In genomic region chr8:113141131-113141530, GRCm38 (mm10) we compare ENCODE assay signal across 21 mouse cellular contexts.
A peak's percentile ranks its signal among the peaks of the same experiment; 100 is the strongest.
DNase-seq lines count a peak whose midpoint lies in the region; ATAC-seq and TF ChIP-seq lines count a peak whose summit lies in the region.
"Had no signal": no experiment of that assay in that cellular context is flagged by ENCODE, and none has a peak within 500 bp of the region (broad histone marks: within the 10 kb centered on the region; RNA-seq: fewer than 3 reads in every experiment).

No protein-coding gene starts in this region.

- no peak overlapping the region for H3K4me2 ChIP-seq in liver, postnatal 0 days (ENCODE audit: low read depth, low read length)

- TF ChIP-seq POLR2A in kidney, adult 2 months (IDR thresholded peaks at IDR 0.05; ENCODE audit: low read depth, low read length), result no peak
- TF ChIP-seq POLR2A in liver, adult 2 months (IDR thresholded peaks at IDR 0.05; ENCODE audit: extremely low read depth, insufficient read depth, low read length), result no peak

- H3K36me3 ChIP-seq in kidney, adult 2 months (ENCODE audit: control insufficient read depth, insufficient read depth, low read length), result no peaks in the 10 kb centered on the region
- H3K36me3 ChIP-seq in liver, adult 2 months (ENCODE audit: control insufficient read depth, insufficient read depth, low read length), result no peaks in the 10 kb centered on the region
- no peaks in the 10 kb centered on the region for H3K36me3 ChIP-seq in liver, postnatal 0 days (replicated peaks; ENCODE audit: insufficient read depth, low read length)
- H3K36me3 ChIP-seq: G1E had no signal

- H3K27me3 ChIP-seq in kidney, adult 2 months (replicated peaks; ENCODE audit: control insufficient read depth, insufficient read depth, low read length), result no peaks in the 10 kb centered on the region
- H3K27me3 ChIP-seq in liver, adult 2 months (ENCODE audit: control insufficient read depth, insufficient read depth, low read length), result no peaks in the 10 kb centered on the region
- no peaks in the 10 kb centered on the region for H3K27me3 ChIP-seq in liver, postnatal 0 days (ENCODE audit: insufficient read depth, low read length)
- H3K27me3 ChIP-seq: CH12.LX, Patski had no signal

- H3K79me2 ChIP-seq in liver, adult 2 months (ENCODE audit: control insufficient read depth, insufficient read depth, low read length), result no peaks in the 10 kb centered on the region

- ATAC-seq in liver, postnatal 0 days, result no peak
- ATAC-seq: activated CD4-positive, CD25-positive, alpha-beta regulatory T cell, adult 4 months; CD4-positive, CD25-positive, alpha-beta regulatory T cell, adult 4 months; Patski had no signal

- peak; percentile 18 for DNase-seq in kidney, adult 2 months
- no peak for DNase-seq in kidney, postnatal 25 days
- DNase-seq in kidney, adult 9 months, result peak; percentile 10
- DNase-seq in kidney, adult 11 months, result no peak
- peak; percentile 94 for DNase-seq in liver, adult 2 months (ENCODE audit: extremely low read depth, low read depth, low spot score)
- no peak for DNase-seq in liver, postnatal 0 days
- DNase-seq: adrenal gland, adult 2 months; adrenal gland, adult 8-10 months; adrenal gland, postnatal 10 days; adrenal gland, postnatal 14 days; adrenal gland, postnatal 25 days; adrenal gland, postnatal 36 days; B cell, adult 2 months; cerebellum, adult 11 months; cerebellum, adult 11-12 months; cerebellum, adult 18-20 months had no signal

- 45% methylated on average over 1 of the region's 1 CpGs for WGBS in kidney, adult 2 months
- WGBS in liver, adult 2 months, result 19% methylated on average over 1 of the region's 1 CpGs
- WGBS in liver, postnatal 0 days (ENCODE audit: insufficient replicate concordance), result 72% methylated on average over 1 of the region's 1 CpGs

- H3K9me3 ChIP-seq in liver, postnatal 0 days (ENCODE audit: low read length), result no peaks in the 10 kb centered on the region

- H3K4me3 ChIP-seq in kidney, adult 2 months (ENCODE audit: insufficient read depth, low read depth, low read length), result no peak overlapping the region
- H3K4me3 ChIP-seq in liver, adult 2 months (ENCODE audit: insufficient read depth, low read depth, low read length), result no peak overlapping the region
- H3K4me3 ChIP-seq in liver, postnatal 0 days (ENCODE audit: low read depth, low read length), result no peak overlapping the region

- no peak overlapping the region for H3K9ac ChIP-seq in liver, adult 2 months (ENCODE audit: low read depth, low read length)
- no peak overlapping the region for H3K9ac ChIP-seq in liver, postnatal 0 days (replicated peaks)

- TF ChIP-seq EP300 in liver, postnatal 0 days (IDR thresholded peaks at IDR 0.05; ENCODE audit: low read depth), result no peak

- no peaks in the 10 kb centered on the region for H3K4me1 ChIP-seq in kidney, adult 2 months (ENCODE audit: control insufficient read depth, insufficient read depth, low read length)
- H3K4me1 ChIP-seq in liver, adult 2 months (ENCODE audit: control insufficient read depth, insufficient read depth, low read length), result peaks cover 11% of the 10 kb centered on the region
- no peaks in the 10 kb centered on the region for H3K4me1 ChIP-seq in liver, postnatal 0 days (ENCODE audit: insufficient read depth)

- no peak for TF ChIP-seq CTCF in kidney, adult 2 months (conservative IDR thresholded peaks at IDR 0.05; ENCODE audit: insufficient read depth, insufficient read length, low read depth, low read length)
- TF ChIP-seq CTCF in liver, adult 2 months (IDR thresholded peaks at IDR 0.05; ENCODE audit: low read depth, low read length), result no peak
- no peak for TF ChIP-seq CTCF in liver, postnatal 0 days (IDR thresholded peaks at IDR 0.05; ENCODE audit: low read depth)

- no peak overlapping the region for H3K27ac ChIP-seq in kidney, adult 2 months (ENCODE audit: insufficient read depth, low read depth, low read length)
- H3K27ac ChIP-seq in liver, adult 2 months (replicated peaks; ENCODE audit: insufficient read depth, low read depth, low read length), result peak overlapping the region; percentile 86; the same call in 1 of the 2 replicates
- no peak overlapping the region for H3K27ac ChIP-seq in liver, postnatal 0 days (ENCODE audit: low read depth)

Comparison
In these comparisons a context has a peak if more than half of its experiments do, and no peak if none do; other contexts are left out.
1. DNase-seq: peak in kidney, adult 2 months (single experiment), kidney, adult 9 months (single experiment) and liver, adult 2 months (single experiment); none in kidney, postnatal 25 days (0 of 2), kidney, adult 11 months (single experiment) and liver, postnatal 0 days (single experiment).